Mouse (Mus musculus) lung, adult 2 months (tissue): ENCODE measurements around the gene Trp53.

Experiments
- CTCF ChIP-seq: fragments of 200-500 bp; IDR thresholded peaks from 2 replicates; pipeline ENCODE4 v1.5.1; 2011; ENCODE audit warnings: mild to moderate bottlenecking, low read length, control low read depth; ENCODE audit not compliant: insufficient read depth
- POLR2A ChIP-seq: fragments of 200-500 bp; IDR thresholded peaks from 2 replicates; pipeline ENCODE4 v1.6.1; 2011; ENCODE audit warnings: low read depth, mild to moderate bottlenecking, control low read depth, low read length, borderline replicate concordance; ENCODE audit errors: extremely low read depth

GRCm38 (mm10) chr11:69580091-69580514 is at the start of gene Trp53, which contains the start of gene Wrap53:
- TF ChIP-seq CTCF (no peak), POLR2A (peak; percentile 84; the same call in 1 of the 2 replicates)
